Mouse (Mus musculus) right cerebral cortex, adult 18-20 months (tissue): ENCODE measurements around the gene Il17rb.

Source experiments
- DNase-seq: peaks from one replicate; pipeline ENCODE4 v3.0.0; 2022; ENCODE audit warnings: mixed read lengths

Gene Il17rb

GRCm38 (mm10) chr14:30015008-30015407, 6.3 kb upstream of the Il17rb start:
- no peak for DNase-seq

DNA sequence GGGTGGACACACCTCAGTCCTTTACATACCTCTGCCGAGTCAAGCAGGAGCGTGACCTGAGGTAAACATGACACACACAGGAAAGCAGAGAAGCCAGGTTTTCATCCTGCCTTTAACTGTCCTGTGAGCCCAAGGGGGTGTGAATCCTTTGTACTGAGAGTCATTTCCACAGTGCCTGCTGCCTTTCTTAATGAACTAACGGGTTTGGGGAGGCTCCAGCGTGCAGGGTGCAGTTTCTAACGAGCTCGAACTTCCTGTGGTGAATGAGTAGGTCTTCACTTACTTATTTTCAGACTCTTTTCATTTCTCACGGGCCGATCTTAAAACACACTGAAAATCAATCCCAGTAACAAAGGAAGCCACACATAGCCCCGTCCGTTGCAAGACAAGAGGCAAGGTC, 5.8 kb upstream of the Il17rb start:
- no peak for DNase-seq

GRCm38 (mm10) chr14:30011886-30012560, 3.3 kb upstream of the Il17rb start:
- peak; percentile 39 for DNase-seq

- DNase-seq = peak; percentile 39
These were observed 1.3 kb upstream of the Il17rb start for GRCm38 (mm10) chr14:30009864-30010560.

- DNase-seq = no peak
These were observed 9.3 kb downstream of the Il17rb start for GRCm38 (mm10) chr14:29999475-29999811.

DNA sequence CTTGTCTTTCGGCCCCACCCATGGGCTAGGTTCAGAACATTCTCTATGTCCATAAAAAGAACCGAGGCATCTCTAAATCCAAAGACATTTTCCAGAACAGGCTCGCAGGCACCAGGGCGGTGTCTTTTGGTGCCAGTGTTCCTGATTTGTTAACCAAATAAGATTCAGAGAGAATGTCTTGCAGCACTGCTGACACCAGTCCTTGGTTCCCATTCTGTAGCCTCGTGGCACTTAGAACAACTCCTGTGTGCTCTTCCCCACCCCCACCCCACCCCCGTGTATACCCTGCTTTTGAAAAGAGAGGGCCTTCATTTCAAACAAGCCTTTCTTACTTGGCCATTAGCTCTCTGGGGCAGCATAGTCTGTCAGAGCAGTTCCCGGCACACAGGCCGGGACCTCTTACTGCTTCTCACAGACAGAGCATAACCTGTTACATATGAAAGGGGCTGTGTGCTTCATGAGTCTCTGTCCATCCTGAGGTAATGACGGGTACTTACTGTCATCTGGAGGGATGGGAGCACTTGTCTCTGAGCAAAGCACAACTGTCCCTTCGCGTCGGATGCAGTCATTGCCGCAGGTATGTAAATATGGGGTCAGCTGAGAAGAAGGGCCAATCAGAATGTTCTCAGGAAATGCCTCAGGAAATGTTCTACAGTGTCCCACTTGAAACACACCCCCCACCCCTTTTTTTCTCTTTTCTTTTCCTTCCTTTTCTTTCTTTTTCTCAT, 9.8 kb downstream of the Il17rb start:
- no peak for DNase-seq

- no peak for DNase-seq
These were observed 11.4 kb downstream of the Il17rb start for GRCm38 (mm10) chr14:29997345-29997744.

DNA sequence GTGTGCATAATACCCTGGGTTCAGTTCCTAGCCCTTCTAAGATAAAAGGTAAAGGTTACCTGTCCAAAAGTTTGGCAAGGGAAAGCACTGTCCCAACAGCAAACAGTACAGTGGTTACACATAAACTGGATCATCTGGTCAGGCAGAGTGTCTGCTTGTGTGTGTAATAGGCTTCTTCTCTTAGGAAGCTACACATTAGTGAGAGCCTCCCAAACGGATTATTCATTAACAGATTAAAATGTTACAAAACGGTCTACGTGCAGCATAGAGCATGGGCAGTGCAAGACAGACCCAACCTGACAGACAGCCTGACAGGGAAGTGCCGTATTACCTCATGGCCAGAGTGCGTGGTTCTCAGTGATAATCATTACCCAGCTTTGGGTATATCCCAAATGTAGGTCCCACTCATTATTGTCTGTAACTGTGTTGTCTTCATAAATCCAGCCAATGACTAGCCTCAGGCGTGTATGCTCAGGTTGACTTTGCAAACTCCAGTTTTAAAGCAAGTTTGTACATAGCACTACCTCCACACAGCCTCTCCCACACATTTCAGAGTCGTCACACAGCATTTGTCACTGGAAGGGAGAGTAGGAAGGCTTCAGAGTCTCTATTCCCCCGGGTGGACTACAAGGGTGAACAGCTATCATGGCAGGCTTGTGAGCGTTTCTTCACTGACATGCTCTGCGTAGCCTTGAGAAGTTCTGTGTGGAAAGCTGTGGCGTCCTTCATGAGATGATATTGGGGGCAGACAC, 12.5 kb downstream of the Il17rb start:
- no peak for DNase-seq

DNA sequence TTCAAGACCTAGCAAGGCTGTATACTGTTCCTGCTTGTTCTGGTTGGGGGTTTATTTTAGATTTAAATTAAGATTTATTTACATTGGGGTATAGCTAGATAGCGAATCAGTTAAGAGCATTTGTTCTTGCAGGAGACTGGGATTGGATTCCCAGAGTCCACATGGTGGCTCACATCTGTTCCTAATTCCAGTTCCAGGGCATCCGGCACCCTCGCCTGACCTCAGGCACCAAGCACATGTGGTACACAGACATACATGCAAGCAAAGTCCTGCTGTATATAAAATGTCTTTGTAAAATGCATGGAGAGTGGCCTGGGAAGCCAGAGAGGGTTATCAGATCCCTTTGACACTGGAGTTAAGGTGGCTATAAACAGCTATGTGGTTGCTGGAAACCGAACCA, 13.7 kb downstream of the Il17rb start:
- DNase-seq = no peak

DNA sequence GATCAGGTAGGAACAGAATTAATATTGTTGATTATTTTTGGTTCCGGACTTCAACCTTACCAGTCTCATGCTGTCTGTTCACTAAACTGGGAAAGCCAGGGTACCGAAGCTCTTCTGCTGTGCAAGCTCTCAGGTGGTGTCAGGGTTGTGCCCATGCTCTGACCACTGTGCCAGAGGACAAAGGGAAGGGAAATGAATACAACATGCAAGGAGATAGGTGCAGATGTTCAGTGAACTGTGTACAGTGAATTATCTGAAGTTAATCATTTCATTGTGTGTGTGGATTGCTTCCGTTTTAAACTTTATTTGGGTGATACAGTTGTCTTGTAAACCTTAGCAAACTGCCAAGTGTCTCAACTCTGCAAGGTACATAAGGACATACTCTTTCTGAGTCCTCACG, 20.4 kb downstream of the Il17rb start:
- DNase-seq = no peak

- no peak for DNase-seq
These were observed 21.0 kb downstream of the Il17rb start for GRCm38 (mm10) chr14:29987739-29988138.

DNA sequence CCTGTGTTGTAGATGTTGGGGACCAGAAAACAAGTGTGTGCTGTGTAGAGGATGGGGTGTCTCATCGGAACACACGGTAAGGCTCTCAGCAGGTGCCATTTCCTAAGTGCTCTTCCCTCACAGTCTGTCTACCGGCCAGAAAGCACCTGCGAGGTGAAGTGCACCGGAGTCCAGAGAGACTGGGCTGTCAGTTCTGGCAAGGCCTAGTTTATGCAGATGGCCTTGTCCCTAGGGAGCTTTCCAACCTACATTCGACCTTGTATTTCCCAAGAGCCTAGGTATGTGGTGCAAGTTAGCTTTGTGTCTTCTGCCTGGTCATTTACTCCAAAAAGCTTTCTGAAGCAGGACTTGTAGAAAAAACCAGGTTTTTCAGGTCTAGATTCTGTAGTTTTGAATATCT, 21.4 kb downstream of the Il17rb start:
- DNase-seq = no peak

- DNase-seq = no peak
These were observed 22.6 kb downstream of the Il17rb start for GRCm38 (mm10) chr14:29986096-29986495.

DNA sequence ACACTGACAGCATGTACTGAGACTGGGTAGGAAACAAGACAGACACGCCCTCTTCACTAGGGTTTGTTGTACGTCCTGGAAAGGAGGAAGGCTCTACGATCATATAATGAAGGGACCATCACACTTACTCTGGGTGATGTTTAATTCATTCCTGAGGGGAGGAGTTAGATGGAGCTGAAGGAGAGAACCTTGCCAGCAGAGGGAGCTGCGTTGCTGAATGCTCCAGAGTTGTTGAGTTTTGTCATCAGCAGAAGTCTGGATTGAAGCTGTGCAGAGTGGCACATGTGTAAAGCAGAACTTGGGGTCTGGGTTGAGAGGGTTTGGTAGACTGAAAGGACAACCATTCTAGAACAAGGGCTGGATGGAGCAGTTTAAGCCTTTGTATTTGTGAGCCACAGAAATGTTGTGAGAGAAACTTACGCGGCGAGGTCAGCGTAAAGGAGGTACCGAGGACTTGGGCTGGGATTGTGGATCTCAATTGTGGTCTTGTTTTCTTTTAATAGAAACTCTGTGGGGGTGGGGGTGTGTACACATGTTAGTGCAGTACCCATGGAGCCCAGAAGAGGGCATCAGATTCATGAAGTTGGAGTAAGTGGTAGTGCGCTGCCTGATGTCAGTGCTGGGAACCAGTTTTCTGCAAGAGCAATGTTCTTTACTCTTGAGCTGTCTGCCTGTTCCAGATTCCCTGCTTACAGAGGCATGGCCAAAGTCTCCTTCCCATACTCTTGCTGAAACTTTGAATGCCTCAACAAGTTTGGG, 28.1 kb downstream of the Il17rb start:
- DNase-seq = no peak

- DNase-seq = peak; percentile 92
These were observed 30.2 kb downstream of the Il17rb start, which contains the start of gene Actr8 for GRCm38 (mm10) chr14:29978254-29979204. Actr8 (plus strand) TSS chr14:29978337.

DNA sequence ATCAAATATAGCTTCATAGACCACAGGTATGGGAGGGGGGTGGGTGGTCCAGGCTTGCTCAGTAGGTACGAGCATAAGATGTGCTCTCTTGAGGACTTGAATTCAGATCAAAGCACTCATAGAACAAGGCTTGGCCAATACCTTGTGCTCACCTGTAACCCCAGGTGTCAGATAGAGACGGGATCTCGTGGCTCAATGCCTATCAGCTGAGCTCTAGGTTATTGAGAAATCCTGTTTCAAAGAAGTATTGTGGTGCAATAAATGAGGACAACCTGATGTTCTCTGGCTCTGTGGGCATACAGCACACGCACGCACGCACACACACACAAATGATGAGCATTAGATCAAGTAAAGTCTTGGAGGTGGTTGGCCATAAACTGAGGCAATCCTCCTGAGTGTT, 31.8 kb downstream of the Il17rb start:
- no peak for DNase-seq

DNA sequence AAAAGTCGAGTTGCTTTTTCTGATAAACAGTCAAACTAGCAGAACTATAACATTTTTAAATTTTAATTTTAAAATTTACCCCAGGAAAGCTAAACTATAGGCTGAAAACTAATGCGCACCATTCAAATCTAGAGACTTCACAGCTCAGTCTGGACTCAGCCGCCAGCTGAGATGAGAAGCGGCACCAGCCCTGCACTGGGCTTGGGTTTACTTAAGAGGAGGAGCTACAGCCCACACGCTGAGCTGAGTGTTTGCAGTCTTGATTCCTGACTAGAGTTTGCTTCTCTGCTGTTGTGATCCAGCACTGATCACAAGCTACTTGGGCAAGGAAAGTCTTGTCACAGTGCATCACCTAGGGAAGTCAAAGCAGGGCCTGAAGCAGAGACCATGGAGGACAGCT, 36.7 kb downstream of the Il17rb start:
- no peak for DNase-seq

DNA sequence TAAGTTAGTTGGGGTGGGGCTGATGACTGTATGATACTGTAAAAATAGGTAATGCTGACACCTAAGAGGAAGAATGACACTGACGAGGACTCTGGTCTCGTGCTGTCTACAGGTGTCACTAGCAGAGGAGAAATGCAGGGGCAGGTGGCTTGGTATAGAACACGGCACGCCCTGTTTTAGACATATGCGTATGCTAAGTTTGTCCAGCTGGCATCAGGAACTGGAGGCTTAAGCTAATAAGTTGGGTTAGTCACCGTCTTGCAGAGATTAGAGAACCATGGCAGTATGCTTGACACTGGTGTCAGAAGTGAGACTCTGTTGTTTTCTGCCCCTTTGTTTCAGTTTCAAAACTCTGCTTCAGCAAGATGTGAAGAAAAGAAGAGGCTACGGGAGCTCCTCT, 37.2 kb downstream of the Il17rb start:
- DNase-seq = no peak

- DNase-seq = peak; percentile 99
These were observed 40.4 kb downstream of the Il17rb start, which contains the start of gene Selenok for GRCm38 (mm10) chr14:29968075-29968821. Selenok (plus strand) TSS chr14:29968308.

DNA sequence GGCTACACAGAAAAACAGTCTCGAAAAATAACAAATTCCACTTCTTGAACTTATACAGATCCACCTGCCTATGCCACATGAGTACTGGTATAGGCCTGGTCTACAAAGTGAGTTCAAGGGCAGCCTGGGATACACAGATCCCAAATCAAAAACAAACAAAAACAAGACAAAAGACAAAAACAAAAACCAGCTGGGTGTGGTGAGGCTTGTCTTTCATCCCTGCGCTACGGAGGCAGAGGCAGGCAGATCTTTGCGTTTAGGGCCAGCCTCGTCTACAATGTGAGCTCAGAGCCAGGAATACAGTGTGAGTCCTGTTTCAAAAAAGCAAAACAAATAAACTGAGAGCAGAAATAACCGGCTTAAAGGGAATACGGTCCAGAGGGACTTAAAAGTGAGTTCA, 41.1 kb downstream of the Il17rb start:
- DNase-seq = no peak
